Mouse (Mus musculus) embryonic stem cell, embryonic (primary cell): ENCODE measurements around the gene Gm28374.

ENCODE experiments used
- CTCF ChIA-PET, 4 experiments: fragments of 300-600 bp in 2 of 4; fragments of 350-600 bp in 2 of 4; sonication (Branson Sonifier 250); formaldehyde crosslinking; loops; one replicate each; lab custom pipeline; 2022; ENCODE audit warnings: inconsistent platforms in 2 of 4; lab: Charles Lee
- POLR2A ChIA-PET, 4 experiments: fragments of 300-600 bp in 2 of 4; fragments of 350-600 bp in 2 of 4; sonication (Branson Sonifier 250); formaldehyde crosslinking; loops; one replicate each; lab custom pipeline; 2022; ENCODE audit warnings: antibody characterized with exemption in 4 of 4, inconsistent platforms in 1 of 4; lab: Charles Lee

Gene Gm28374

DNA sequence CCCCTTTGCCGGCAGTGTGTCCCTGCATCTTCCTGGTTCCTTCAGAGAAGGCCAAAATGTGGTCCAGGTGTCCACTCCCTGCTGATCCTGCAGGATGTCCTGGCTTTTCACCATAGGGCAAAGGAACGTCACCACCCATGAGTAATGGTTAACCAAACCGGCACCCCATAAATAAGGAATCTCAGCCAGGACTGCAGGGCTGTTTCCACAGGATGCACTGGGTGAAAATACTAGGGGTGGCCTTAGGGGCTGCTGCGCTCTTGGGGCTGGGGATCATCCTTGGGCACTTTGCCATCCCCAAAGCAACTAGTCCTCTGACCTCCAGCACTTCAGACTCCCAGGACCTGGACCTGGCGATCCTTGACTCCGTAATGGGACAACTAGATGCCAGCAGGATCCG, 23.5 kb upstream of the Gm28374 start, which contains the start of gene Naaladl1:
TSS of gene Naaladl1 (plus strand) at position 197 of the 400 bp plus-strand sequence.
- ChIA-PET POLR2A (interaction anchor here in 3 of 4 experiments (0.5 to 11.0 kb wide), 6 partner anchors 13 to 64 kb away, joined by 3 to 137 read pairs (median 3); partner anchors contain the start of genes AC131692.1 (in 1 of the 3), Cdca5 (in 1 of the 3), Fau (in 1 of the 3) and Mrpl49 (in 1 of the 3)), CTCF (no interaction called here)

DNA sequence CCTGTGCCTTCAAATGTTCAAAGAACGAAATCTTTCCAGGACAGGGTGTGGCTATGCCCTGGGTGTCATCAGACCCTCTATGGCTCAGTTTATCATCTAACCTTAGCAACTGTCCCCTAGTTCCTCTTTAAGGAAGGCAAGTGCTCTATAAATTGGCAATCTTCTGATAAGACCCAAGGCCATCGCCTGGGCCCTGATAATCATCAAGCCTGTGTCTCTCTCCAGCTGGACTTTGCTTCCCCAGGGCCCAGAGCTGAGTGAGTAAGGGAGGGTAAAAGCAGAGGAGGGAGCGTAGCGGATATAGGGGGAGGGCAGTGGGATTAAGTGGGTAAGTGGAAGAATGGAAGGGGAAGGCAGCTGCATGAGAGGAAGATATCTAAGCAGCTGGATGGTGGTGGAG, 22.4 kb upstream of the Gm28374 start:
- CTCF ChIA-PET: no interaction called here
- POLR2A ChIA-PET: interaction anchor here in 3 of 4 experiments (0.6 to 11.0 kb wide), 7 partner anchors 13 to 147 kb away, joined by 3 to 137 read pairs (median 4); partner anchors contain the start of genes Sac3d1 (in 2 of the 3), AC131692.1 (in 1 of the 3), Arl2 (in 1 of the 3) and Cdca5 (in 1 of the 3)

DNA sequence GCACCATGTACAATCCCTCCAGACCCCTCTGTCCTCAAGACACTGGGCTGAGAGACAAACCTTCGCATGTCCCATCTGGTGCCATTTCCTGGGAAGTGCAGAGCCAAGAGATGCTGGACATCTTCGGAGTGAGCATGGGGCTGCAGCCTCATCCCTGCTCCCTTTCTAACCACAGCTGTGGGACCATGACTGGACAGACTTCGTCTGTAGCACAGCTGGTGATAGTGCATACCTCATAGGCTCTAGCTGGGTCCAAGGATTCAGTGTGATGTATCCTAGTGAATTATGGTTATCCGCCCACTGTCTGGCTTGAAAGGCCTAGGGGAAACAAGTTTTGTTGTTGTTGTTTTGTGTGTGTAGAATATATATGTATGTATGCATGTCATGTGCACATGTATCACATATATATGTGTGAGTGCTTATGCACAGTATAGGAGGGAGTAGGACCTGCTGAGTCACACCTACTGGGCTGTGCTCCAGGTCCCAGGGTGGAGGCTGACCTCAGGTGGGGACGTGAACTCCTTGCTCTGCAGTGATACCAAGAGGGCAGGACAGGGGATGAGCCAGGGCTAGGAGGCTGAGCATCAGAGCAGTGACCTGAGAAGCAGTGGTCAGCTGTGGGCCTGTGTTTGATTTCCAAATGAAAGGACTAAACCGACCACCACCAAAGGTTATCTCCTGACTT, 20.3 kb upstream of the Gm28374 start:
- ChIA-PET CTCF (interaction anchor here in 1 of 4 experiments (2.4 kb wide), 1 partner anchor 315 kb away, joined by 7 read pairs; no protein-coding TSS in a partner anchor), POLR2A (interaction anchor here in 3 of 4 experiments (0.7 to 11.0 kb wide), 10 partner anchors 10 to 46 kb away, joined by 3 to 137 read pairs (median 6); partner anchors contain the start of genes AC131692.1 (in 1 of the 3), Cdca5 (in 1 of the 3), Snx15 (in 1 of the 3) and Tm7sf2 (in 1 of the 3))

DNA sequence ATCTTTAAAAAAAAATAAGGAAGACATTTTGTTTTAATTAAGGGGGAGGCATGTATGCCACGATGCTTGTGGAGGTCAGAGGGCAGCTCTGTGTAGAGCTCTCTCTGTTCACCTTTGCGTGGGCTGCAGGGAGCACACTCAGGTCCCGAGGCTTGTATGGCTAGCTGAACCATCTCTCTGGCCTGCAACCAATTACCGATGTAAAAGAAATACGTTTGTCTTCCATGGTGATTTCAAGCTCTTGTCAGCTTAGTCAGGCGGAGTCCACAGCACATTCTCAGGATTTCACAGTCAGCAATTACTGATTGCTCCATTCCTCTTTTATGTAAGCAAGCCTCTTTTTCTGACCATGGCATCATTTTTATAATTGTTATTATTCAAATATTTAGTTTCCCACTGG, 19.1 kb upstream of the Gm28374 start:
- POLR2A ChIA-PET: interaction anchor here in 3 of 4 experiments (0.5 to 11.0 kb wide), 13 partner anchors 10 to 1890 kb away, joined by 3 to 137 read pairs (median 3); partner anchors contain the start of genes AC131692.1 (in 1 of the 3), Cdca5 (in 1 of the 3), Sac3d1 (in 1 of the 3) and Tm7sf2 (in 1 of the 3)
- CTCF ChIA-PET: interaction anchor here in 1 of 4 experiments (0.6 kb wide), 1 partner anchor 145 kb away, joined by 4 read pairs; no protein-coding TSS in a partner anchor

DNA sequence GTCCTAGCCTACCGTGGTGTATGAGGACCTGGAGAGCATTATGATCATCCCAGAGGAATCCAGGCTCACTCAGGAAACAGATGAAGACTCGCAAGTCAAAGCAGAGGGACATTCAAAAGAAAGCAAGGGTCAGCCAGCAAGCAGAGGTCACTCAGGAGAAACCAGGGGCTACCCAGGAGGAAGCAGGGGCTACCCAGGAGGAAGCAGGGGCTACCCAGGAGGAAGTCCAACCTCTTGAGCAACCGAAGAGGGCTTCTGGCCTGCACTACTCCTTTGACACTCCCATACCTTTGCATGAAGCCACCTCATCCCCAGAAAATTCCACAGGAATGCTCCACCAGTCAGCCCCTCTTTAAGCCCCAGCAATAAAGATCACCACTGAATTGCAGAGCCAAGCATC, 15.8 kb upstream of the Gm28374 start:
- ChIA-PET CTCF (no interaction called here), POLR2A (interaction anchor here in 3 of 4 experiments (0.6 to 43.4 kb wide), 8 partner anchors 11 to 517 kb away, joined by 3 to 1520 read pairs (median 6); partner anchors contain the start of genes Cdca5 (in 2 of the 3), Zfpl1 (in 2 of the 3), Fau (in 1 of the 3) and Gm28374 (in 1 of the 3))

DNA sequence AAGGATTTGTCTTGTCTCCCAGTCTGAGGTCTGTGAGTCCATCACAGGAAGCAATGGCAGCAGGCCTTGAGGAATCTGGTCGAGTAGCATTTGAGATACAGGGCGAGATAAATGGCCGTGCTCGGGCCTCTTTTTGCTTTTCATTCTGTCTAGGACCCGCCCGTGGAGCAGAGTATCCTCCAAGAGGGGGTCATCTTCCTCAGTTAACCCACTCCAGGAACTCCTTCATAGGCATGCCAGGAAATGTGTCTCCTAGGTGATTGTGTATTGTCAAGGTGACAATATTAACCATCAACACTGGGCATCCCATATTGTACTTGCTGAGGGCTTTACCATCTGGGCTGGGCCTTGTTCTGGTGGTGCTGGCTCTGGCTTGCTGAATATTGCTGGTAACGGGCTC, 12.1 kb upstream of the Gm28374 start, which contains the start of gene AC131692.1:
TSS of gene AC131692.1 (plus strand) at position 301 of the 400 bp plus-strand sequence.
- CTCF ChIA-PET: no interaction called here
- POLR2A ChIA-PET: interaction anchor here in 2 of 4 experiments (0.6 to 43.4 kb wide), 9 partner anchors 9 to 35 kb away, joined by 3 to 1520 read pairs (median 7); partner anchors contain the start of genes Cdca5 (in 2 of the 2), Tm7sf2 (in 2 of the 2), Vps51 (in 2 of the 2) and Zfpl1 (in 2 of the 2)

DNA sequence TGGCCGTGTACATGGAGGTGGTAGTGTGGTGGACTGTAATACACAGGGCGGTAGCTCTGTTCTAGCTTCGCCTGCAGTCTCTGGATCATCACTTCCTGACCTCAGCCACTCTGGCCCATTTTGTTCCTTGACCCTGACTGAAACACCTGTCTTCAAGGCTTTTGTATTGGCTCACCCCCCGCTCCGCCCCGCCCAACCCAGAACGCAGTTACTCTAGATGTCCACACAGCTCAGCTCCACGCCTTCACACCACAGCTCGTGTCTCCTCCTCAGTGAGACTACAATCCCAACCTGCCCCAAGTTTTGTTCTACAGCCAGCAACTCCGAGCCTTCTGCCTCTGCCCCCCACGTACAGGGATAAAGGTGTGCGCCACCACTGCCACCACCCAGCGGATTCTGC, 6.8 kb upstream of the Gm28374 start:
- ChIA-PET CTCF (interaction anchor here (0.6 to 1.9 kb wide), 6 partner anchors 21 to 479 kb away, joined by 3 to 9 read pairs (median 4); partner anchors contain the start of genes Arl2 (in 1 of the 4), Batf2 (in 1 of the 4) and Tm7sf2 (in 1 of the 4)), POLR2A (interaction anchor here (0.5 to 43.4 kb wide), 30 partner anchors 7 to 276 kb away, joined by 3 to 1520 read pairs (median 4); partner anchors contain the start of genes Mrpl49 (in 3 of the 4), Vps51 (in 3 of the 4), Cdc42ep2 (in 2 of the 4) and Fau (in 2 of the 4))

DNA sequence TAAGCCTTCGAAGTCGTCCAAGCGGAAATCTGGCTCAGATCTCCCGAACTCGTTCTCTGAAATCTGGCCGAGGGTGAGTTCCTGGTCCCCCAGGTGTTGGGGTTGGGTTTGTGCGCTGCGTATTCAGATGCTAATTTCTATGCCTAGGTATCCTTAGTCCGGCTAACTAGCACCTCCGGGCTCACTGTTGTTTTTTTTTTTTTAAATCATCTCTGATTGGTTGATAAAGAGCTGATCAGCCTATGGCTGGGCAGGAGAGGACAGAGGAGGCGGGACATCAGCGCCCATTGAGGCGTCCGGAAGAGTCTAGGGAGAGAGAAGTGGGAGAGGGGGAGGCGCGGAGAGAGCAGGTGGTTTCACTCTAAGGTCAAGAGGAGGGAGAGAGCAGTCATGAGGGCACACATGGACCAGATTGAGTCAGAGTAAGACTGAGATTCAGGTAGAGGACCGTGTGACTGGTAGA, 3.4 kb upstream of the Gm28374 start:
- POLR2A ChIA-PET: interaction anchor here (0.5 to 43.4 kb wide), 171 partner anchors 8 to 1282 kb away, joined by 3 to 1520 read pairs (median 5); partner anchors contain the start of genes Vps51 (in 4 of the 4), Znhit2 (in 4 of the 4), Arl2 (in 3 of the 4) and Fau (in 3 of the 4)
- CTCF ChIA-PET: interaction anchor here (0.6 to 3.8 kb wide), 27 partner anchors 8 to 890 kb away, joined by 3 to 46 read pairs (median 4); partner anchors contain the start of genes Tm7sf2 (in 2 of the 4), Capn1 (in 1 of the 4), Cdc42bpg (in 1 of the 4) and Syvn1 (in 1 of the 4)

DNA sequence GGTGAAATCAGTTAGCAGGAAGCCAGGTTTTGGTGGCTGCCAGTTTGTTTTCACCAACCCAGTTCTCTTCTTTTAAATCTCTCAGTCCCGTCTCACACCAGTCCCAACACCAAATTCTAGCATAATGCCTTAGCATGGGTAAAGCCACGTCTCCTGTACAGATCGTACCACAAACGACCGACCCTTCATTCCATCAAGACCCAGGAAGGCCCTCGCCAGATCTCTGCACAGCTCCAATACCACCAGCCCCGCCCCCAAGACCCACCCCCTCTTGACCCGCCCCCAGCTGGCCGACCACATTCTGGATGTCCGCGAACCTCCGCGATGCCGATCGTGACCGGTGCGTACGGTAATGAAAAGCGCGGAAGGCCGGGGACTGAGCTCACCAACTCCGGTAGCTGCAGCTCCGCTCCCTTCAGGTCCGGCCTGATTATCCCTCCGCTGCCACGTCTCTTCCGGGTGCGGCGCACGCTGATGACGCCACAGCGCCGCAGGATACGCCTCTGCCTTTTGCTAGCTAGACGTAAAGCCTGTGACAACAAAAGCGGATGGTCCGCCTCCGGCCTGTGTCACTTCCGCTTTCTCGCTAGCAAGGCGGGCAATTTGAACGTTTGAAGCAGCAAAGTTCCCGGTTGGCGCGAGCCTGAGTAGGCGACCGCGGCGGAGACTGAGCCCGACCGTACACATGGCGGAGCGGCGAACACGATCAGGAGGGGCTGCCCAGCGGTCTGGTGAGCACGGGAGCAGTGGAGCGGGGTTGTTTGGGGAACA, 2.6 kb upstream of the Gm28374 start, which contains the start of the genes Zfpl1 and Cdca5:
TSS of gene Zfpl1 (minus strand) at position 479 of the 771 bp plus-strand sequence.
TSS of gene Cdca5 (plus strand) at position 506 of the 771 bp plus-strand sequence.
- ChIA-PET CTCF (interaction anchor here (0.6 to 3.8 kb wide), 18 partner anchors 8 to 1031 kb away, joined by 3 to 46 read pairs (median 4); partner anchors contain the start of genes Tm7sf2 (in 2 of the 4), Arl2 (in 1 of the 4), Capn1 (in 1 of the 4) and Cdc42bpg (in 1 of the 4)), POLR2A (interaction anchor here (0.5 to 43.4 kb wide), 130 partner anchors 8 to 1281 kb away, joined by 3 to 1520 read pairs (median 5); partner anchors contain the start of genes Znhit2 (in 4 of the 4), Fau (in 3 of the 4), Mrpl49 (in 3 of the 4) and Pola2 (in 3 of the 4))

DNA sequence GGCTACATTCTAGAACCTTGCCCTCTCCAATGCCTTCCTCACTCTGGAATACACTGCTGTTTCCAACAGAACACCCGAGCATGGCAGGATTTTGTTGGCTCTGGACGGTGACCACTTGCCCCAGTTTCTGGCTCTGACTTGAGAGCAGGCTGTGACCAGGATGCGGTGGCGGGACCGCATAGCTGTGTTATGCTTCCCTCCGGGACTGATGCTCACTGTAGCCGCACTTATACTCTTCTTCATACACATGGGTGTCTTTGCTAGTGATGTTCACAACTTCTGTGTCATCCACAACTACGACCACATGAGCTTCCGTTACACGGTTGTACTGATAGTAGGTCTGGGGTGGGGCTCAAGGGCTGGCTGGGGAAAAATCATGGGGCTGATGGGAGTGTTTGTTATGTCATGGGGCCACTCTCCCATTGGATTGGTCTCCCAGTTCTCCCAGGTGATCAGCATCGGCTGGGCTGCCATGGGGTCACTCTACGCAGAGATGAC, 2.0 kb downstream of the Gm28374 start, which contains the start of gene Tmem262:
TSS of gene Tmem262 (plus strand) at position 51 of the 498 bp plus-strand sequence.
- CTCF ChIA-PET: interaction anchor here in 2 of 4 experiments (0.6 to 5.4 kb wide), 5 partner anchors 9 to 185 kb away, joined by 3 to 32 read pairs (median 5); partner anchors contain the start of gene Tm7sf2 (in 1 of the 2)
- POLR2A ChIA-PET: interaction anchor here in 3 of 4 experiments (0.6 to 47.9 kb wide), 12 partner anchors 4 to 283 kb away, joined by 3 to 1520 read pairs (median 4); partner anchors contain the start of genes Fau (in 2 of the 3), Mrpl49 (in 2 of the 3), Sf1 (in 2 of the 3) and Syvn1 (in 2 of the 3)

DNA sequence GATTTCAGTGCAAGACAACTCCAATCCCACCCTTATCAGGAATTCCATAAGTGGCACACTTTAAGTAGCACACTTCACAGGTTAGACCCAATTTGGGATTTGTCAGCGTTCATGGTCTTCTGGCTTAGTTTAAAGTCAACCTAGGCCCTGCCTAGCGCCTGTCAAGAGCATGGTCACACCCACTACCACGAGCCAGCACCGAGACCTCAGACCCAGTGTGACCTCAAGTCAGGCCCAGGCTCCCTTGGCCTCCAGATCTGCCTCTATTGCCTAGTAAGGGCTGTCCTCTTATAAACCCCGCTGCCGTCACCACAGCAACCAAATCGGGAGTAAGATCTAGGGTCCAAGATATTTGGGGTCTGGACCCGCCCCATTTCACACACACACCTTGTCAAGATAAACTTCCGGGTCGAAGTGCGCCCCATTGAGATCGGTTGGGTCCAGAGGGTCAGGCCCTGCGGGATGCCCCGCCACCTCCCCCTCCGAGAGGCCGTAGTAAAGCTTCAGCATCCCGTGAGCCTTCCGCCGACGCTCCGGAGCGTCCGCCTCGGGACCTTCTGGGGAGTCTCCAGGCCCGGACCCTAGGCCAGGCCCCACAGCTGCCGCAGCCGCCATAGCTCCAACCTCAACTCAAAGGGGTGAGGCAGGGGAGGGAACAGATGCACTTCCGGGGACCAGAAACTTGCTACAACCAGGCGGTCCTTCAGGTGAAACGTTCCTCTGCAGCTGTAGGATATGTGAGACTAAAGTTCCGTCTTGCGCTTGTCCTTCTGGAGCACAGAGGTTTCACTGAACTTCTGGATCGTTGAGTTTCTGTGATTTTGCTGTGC, 5.3 kb downstream of the Gm28374 start, which contains the start of gene Vps51:
TSS of gene Vps51 (minus strand) at position 668 of the 830 bp plus-strand sequence.
- ChIA-PET CTCF (interaction anchor here in 1 of 4 experiments (0.9 to 5.4 kb wide), 5 partner anchors 9 to 152 kb away, joined by 3 to 32 read pairs (median 3); partner anchors contain the start of genes Cdc42ep2, Tm7sf2 and Znhit2), POLR2A (interaction anchor here (0.6 to 47.9 kb wide), 38 partner anchors 0 to 989 kb away, joined by 3 to 1520 read pairs (median 4); partner anchors contain the start of genes Tm7sf2 (in 4 of the 4), Cdca5 (in 3 of the 4), Snx15 (in 3 of the 4) and Zfpl1 (in 3 of the 4))

DNA sequence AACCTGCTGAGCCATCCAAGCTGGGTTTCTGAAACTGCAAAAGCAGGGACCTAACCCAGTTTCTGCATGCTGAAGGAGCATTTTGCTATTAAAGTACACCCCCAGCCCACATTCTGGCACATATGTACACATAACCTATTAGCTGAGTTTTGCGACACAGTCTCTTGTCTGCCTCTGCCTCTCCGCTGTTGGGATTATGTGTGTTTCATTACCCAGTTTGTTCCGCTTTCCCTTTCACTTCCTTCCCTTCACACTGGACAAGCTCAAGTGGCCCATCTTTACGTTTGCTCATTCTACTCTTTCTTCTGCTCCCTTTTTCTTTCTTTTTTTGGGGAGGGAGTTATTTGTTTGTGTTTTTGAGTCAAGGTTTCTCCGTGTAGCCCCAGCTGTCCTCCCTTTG, 8.2 kb downstream of the Gm28374 start:
- POLR2A ChIA-PET: interaction anchor here in 2 of 4 experiments (29.9 to 47.9 kb wide), 4 partner anchors 2 to 15 kb away, joined by 1277 to 1520 read pairs (median 1398); partner anchors contain the start of genes Cdca5 (in 2 of the 2), Fau (in 2 of the 2), Gm28374 (in 2 of the 2) and Mrpl49 (in 2 of the 2)
- CTCF ChIA-PET: interaction anchor here in 1 of 4 experiments (0.6 kb wide), 1 partner anchor 54 kb away, joined by 3 read pairs; the partner anchor contains the start of gene Snx15

DNA sequence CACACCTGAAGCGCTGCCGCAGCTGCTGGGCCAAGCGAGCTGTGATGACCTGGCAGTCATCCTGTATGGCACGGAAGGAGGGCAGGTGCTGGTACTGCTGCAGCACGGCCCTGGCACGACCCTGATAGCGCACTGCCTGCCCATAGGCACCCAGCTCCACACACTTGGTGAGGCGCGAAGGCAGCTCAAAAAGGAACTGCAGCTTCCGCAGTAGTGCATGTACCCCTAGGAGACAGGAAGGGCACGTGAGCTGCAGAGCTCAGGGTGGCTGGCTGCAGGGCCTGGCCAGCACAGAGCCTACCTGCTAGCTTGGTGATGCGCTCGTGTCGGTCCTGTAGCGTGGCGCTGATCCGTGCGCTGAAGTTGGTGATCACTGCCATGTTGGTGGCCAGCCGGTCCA, 10.8 kb downstream of the Gm28374 start:
- POLR2A ChIA-PET: interaction anchor here (0.8 to 47.9 kb wide), 52 partner anchors 5 to 428 kb away, joined by 3 to 1520 read pairs (median 4); partner anchors contain the start of genes Cdca5 (in 4 of the 4), Zfpl1 (in 4 of the 4), Capn1 (in 3 of the 4) and Fau (in 3 of the 4)

More for the DNA sequence above, 10.8 kb downstream of the Gm28374 start:
- CTCF ChIA-PET: interaction anchor here (0.5 to 2.6 kb wide), 14 partner anchors 9 to 264 kb away, joined by 3 to 11 read pairs (median 3); partner anchors contain the start of genes Cdca5 (in 2 of the 4), Zfpl1 (in 2 of the 4), Znhit2 (in 2 of the 4) and Capn1 (in 1 of the 4)
